Mouse (Mus musculus): ENCODE results near the gene Stap2. TPM values are rescaled to one million over a fixed set of nuclear protein-coding genes. Genes with fewer than 3 reads are reported as not detected.

The Stap2 gene
- polyA plus RNA-seq, 2 experiments: 2.0 to 2.8 TPM

DNA sequence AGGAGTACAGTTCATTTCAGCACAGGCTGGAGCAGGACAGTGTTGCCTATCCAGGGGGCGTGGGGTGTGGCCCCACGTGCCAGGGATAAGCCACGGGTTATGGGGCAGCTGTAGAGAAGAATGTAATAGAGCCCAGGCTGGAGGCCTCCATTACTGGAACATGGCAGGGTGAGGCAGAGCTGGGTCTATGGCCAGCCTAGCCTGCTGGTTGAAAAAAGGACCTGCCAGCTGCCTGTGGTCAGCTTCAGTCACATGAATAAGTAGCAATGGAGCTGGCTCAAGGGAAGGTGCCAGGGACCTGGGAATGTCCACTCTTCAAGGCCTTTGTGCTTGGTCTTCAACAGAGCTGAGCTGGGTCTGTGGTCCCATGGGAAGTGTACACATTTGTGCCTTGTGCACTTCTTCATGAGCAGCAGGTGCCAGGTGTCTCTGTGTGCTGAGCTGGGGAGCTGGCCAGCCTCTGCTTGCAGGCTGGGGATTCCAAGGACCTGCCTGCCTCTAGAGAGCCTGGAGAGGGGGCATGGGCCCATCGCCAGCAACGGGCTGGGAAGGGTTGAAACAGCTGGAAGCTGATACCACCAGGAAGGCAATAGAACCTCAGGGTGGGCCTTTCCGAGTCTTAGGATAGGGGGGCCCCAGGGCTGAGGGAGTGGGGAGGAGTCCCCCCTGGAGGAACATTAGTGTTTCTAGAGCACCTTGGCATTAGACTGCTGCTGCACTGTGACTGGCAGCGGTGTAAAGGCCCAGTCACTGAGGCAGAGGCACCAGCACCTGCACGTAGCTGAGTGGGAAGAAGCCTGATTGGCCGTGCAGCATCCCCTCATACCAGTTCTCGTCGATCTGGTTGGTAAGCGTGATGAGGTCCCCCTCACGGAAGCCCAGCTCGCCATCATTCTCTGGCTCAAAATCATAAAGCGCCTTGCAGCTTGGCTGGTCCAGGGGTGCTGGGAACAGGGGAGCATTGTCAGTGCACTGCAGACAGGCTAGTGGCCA, 11.7 kb upstream of the Stap2 start:
- H3K4me3 ChIP-seq (ENCODE audit: insufficient read depth in 1 of 2, low read depth in 2 of 2, low read length in 2 of 2): no peak overlapping the region
- no peak for ATAC-seq (ENCODE audit: insufficient read depth)
- H3K36me3 ChIP-seq (replicated peaks; ENCODE audit: control insufficient read depth, insufficient read depth, low read depth): peaks cover 17% of the 10 kb centered on the region
- WGBS (ENCODE audit: insufficient replicate concordance): 80% methylated on average over 15 of the region's 15 CpGs
- H3K27ac ChIP-seq: no peak overlapping the region
- no peak overlapping the region for H3K9ac ChIP-seq (replicated peaks)
- H3K4me2 ChIP-seq (ENCODE audit: low read depth): no peak overlapping the region
- no peaks in the 10 kb centered on the region for H3K27me3 ChIP-seq (ENCODE audit: control insufficient read depth, insufficient read depth, low read length)
- H3K9me3 ChIP-seq (ENCODE audit: control insufficient read depth, low read length): no peaks in the 10 kb centered on the region
- TF ChIP-seq CTCF (IDR thresholded peaks at IDR 0.05; ENCODE audit: low read depth) (no peak), EP300 (IDR thresholded peaks at IDR 0.05; ENCODE audit: low read depth) (no peak)
- no peaks in the 10 kb centered on the region for H3K4me1 ChIP-seq (replicated peaks; ENCODE audit: control insufficient read depth in 2 of 2, insufficient read depth in 2 of 2, low read length in 1 of 2)
- DNase-seq (ENCODE audit: low read depth in 3 of 3, low spot score in 3 of 3): no peak

DNA sequence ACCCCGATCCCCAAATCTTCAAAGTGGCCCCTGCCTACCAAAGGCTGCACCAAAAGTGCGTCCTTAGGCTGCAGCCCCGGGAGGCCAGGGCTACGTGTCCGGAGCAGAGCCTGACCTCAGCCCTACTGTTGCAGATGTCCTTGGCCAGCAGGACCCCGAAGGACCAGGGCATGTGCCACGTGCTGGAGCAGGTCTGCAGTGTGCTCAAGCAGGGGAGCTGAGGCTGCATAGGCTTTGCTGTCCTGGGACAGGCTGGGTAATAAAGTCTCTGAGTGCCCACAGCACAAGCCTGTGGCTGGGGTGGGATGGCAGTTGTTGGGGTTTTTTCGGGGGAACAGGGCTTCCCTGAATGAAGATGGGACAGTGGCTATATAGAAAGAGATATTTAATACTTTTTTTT, 11.0 kb upstream of the Stap2 start:
- no peak overlapping the region for H3K27ac ChIP-seq
- ATAC-seq (ENCODE audit: insufficient read depth) (no peak), DNase-seq (ENCODE audit: low read depth in 3 of 3, low spot score in 3 of 3) (no peak)
- no peak overlapping the region for H3K9ac ChIP-seq (replicated peaks)
- H3K9me3 ChIP-seq (ENCODE audit: control insufficient read depth, low read length): no peaks in the 10 kb centered on the region
- no peaks in the 10 kb centered on the region for H3K27me3 ChIP-seq (ENCODE audit: control insufficient read depth, insufficient read depth, low read length)
- TF ChIP-seq CTCF (IDR thresholded peaks at IDR 0.05; ENCODE audit: low read depth) (no peak), EP300 (IDR thresholded peaks at IDR 0.05; ENCODE audit: low read depth) (no peak)
- H3K36me3 ChIP-seq (replicated peaks; ENCODE audit: control insufficient read depth, insufficient read depth, low read depth): peaks cover 17% of the 10 kb centered on the region
- H3K4me2 ChIP-seq (ENCODE audit: low read depth): no peak overlapping the region
- WGBS (ENCODE audit: insufficient replicate concordance): 82% methylated on average over 8 of the region's 8 CpGs
- H3K4me1 ChIP-seq (replicated peaks; ENCODE audit: control insufficient read depth in 2 of 2, insufficient read depth in 2 of 2, low read length in 1 of 2): no peaks in the 10 kb centered on the region
- no peak overlapping the region for H3K4me3 ChIP-seq (ENCODE audit: insufficient read depth in 1 of 2, low read depth in 2 of 2, low read length in 2 of 2)

DNA sequence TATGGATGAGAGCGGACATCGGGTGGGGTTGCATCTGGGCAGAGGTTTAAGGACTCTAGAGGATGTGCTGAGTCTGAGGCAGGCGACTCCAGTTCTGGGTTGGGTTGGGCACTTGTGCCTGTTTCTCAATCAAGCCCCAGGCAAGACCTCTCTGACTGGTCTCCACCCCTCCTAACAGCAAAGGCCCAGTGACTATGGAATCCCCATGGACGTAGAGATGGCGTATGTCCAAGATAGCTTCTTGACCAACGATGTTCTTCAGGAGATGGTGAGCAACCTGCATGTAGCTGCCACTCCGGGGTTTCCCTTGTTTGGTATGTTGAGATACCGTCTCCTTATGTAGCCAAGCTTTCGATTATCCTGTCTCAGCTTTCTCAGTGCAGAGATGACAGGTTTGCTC, 9.9 kb upstream of the Stap2 start:
- Histone ChIP-seq H3K36me3 (replicated peaks; ENCODE audit: control insufficient read depth, insufficient read depth, low read depth) (peaks cover 17% of the 10 kb centered on the region), H3K27ac (no peak overlapping the region)
- no peak for ATAC-seq (ENCODE audit: insufficient read depth)

DNA sequence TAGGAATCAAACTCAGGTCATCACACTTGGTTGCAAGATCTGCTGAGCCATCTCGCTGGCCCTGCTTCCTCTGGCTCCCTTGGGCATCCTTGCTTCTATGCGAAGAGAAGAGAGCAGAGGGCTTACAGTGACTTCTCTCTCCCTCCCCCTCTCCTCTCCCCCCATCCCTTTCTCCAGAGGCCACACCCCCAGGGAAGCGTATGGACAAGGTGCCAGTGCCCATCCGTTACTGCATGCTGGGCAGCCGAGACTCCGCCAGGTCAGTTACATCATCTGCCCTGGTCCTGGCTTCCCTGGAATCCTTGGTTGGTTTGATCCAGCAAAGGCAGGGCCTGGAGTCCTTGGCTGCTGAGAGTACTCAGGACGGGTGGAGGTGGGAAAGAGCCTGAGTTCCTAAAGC, 6.1 kb upstream of the Stap2 start:
- ATAC-seq (ENCODE audit: insufficient read depth) (no peak), DNase-seq (ENCODE audit: low read depth in 3 of 3, low spot score in 3 of 3) (no peak)
- Histone ChIP-seq H3K27me3 (ENCODE audit: control insufficient read depth, insufficient read depth, low read length) (no peaks in the 10 kb centered on the region), H3K9me3 (ENCODE audit: control insufficient read depth, low read length) (no peaks in the 10 kb centered on the region), H3K9ac (replicated peaks) (no peak overlapping the region), H3K4me3 (ENCODE audit: insufficient read depth in 1 of 2, low read depth in 2 of 2, low read length in 2 of 2) (no peak overlapping the region), H3K4me2 (ENCODE audit: low read depth) (no peak overlapping the region), H3K4me1 (replicated peaks; ENCODE audit: control insufficient read depth in 2 of 2, insufficient read depth in 2 of 2, low read length in 1 of 2) (peaks cover 0 to 18% of the 10 kb centered on the region in 2 experiments; a peak in 3 of 4 replicates), H3K27ac (no peak overlapping the region), H3K36me3 (replicated peaks; ENCODE audit: control insufficient read depth, insufficient read depth, low read depth) (peaks cover 4% of the 10 kb centered on the region; the same call in 1 of the 2 replicates)
- WGBS (ENCODE audit: insufficient replicate concordance): 82% methylated on average over 7 of the region's 7 CpGs
- TF ChIP-seq EP300 (IDR thresholded peaks at IDR 0.05; ENCODE audit: low read depth): no peak
- no peak for TF ChIP-seq CTCF (IDR thresholded peaks at IDR 0.05; ENCODE audit: low read depth)

More for the DNA sequence above, 9.9 kb upstream of the Stap2 start:
- Histone ChIP-seq H3K9me3 (ENCODE audit: control insufficient read depth, low read length) (no peaks in the 10 kb centered on the region), H3K9ac (replicated peaks) (no peak overlapping the region), H3K4me3 (ENCODE audit: insufficient read depth in 1 of 2, low read depth in 2 of 2, low read length in 2 of 2) (no peak overlapping the region), H3K4me2 (ENCODE audit: low read depth) (no peak overlapping the region), H3K27me3 (ENCODE audit: control insufficient read depth, insufficient read depth, low read length) (no peaks in the 10 kb centered on the region), H3K4me1 (replicated peaks; ENCODE audit: control insufficient read depth in 2 of 2, insufficient read depth in 2 of 2, low read length in 1 of 2) (no peaks in the 10 kb centered on the region)
- WGBS (ENCODE audit: insufficient replicate concordance): 84% methylated on average over 9 of the region's 9 CpGs
- TF ChIP-seq EP300 (IDR thresholded peaks at IDR 0.05; ENCODE audit: low read depth) (no peak), CTCF (IDR thresholded peaks at IDR 0.05; ENCODE audit: low read depth) (no peak)
- DNase-seq (ENCODE audit: low read depth in 3 of 3, low spot score in 3 of 3): no peak

DNA sequence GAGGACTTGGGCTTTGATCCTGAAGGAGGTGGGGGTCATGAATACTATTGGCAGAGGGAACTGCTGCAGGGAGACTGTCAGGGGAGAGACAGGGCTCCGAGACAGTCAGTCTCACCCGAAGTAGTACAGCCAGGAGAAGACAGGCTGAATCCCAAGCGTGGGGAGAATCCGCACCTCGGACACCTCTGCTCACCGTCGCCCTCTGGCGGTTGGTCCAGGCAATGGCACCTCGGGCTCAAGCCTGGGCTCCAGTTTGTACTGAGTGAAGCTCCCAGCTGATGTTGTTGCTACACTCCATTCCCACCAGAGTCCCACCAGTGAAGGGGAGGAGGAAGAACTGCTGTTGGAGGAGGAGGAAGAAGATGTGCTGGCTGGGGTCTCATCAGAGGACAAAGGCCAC, 5.3 kb upstream of the Stap2 start:
- TF ChIP-seq EP300 (IDR thresholded peaks at IDR 0.05; ENCODE audit: low read depth): no peak
- peak; percentile 100 for TF ChIP-seq CTCF (IDR thresholded peaks at IDR 0.05; ENCODE audit: low read depth)
- H3K27me3 ChIP-seq (ENCODE audit: control insufficient read depth, insufficient read depth, low read length): no peaks in the 10 kb centered on the region
- no peak overlapping the region for H3K4me3 ChIP-seq (ENCODE audit: insufficient read depth in 1 of 2, low read depth in 2 of 2, low read length in 2 of 2)
- no peak overlapping the region for H3K9ac ChIP-seq (replicated peaks)
- ATAC-seq (ENCODE audit: insufficient read depth) (no peak), DNase-seq (ENCODE audit: low read depth in 3 of 3, low spot score in 3 of 3) (peak; percentile 28 to 36 (median 30))
- peaks cover 0 to 18% of the 10 kb centered on the region in 2 experiments; a peak in 3 of 4 replicates for H3K4me1 ChIP-seq (replicated peaks; ENCODE audit: control insufficient read depth in 2 of 2, insufficient read depth in 2 of 2, low read length in 1 of 2)
- H3K36me3 ChIP-seq (replicated peaks; ENCODE audit: control insufficient read depth, insufficient read depth, low read depth): peaks cover 4% of the 10 kb centered on the region; the same call in 1 of the 2 replicates
- no peaks in the 10 kb centered on the region for H3K9me3 ChIP-seq (ENCODE audit: control insufficient read depth, low read length)
- H3K4me2 ChIP-seq (ENCODE audit: low read depth): peak overlapping the region; percentile 95
- H3K27ac ChIP-seq: no peak overlapping the region
- under 1% methylated on average over 9 of the region's 9 CpGs for WGBS (ENCODE audit: insufficient replicate concordance)

All from liver, embryonic 14.5 days (tissue).